Mouse (Mus musculus): ENCODE measurements around the gene Zfp341.
A peak's percentile ranks its signal among the peaks of the same experiment; 100 is the strongest.

Gene Zfp341

GRCm38 (mm10) chr2:154633876-154634644 is 21.0 kb downstream of the Zfp341 start:
- DNase-seq (ENCODE audit: low read depth, low spot score): no peak

GRCm38 (mm10) chr2:154635826-154636225 is 22.7 kb downstream of the Zfp341 start:
- peak; percentile 46 for DNase-seq (ENCODE audit: low read depth, low spot score)

- DNase-seq (ENCODE audit: low read depth, low spot score): no peak
Observed at GRCm38 (mm10) chr2:154638521-154638920, 25.4 kb downstream of the Zfp341 start.

GRCm38 (mm10) chr2:154639115-154639514 is 26.0 kb downstream of the Zfp341 start:
- no peak for DNase-seq (ENCODE audit: low read depth, low spot score)

- no peak for DNase-seq (ENCODE audit: low read depth, low spot score)
Observed at GRCm38 (mm10) chr2:154641176-154641575, 28.1 kb downstream of the Zfp341 start.

GRCm38 (mm10) chr2:154642005-154642459 is 28.9 kb downstream of the Zfp341 start:
- DNase-seq (ENCODE audit: low read depth, low spot score): no peak

- DNase-seq (ENCODE audit: low read depth, low spot score): no peak
Observed at GRCm38 (mm10) chr2:154642712-154643385, 29.8 kb downstream of the Zfp341 start.

- peak; percentile 43 for DNase-seq (ENCODE audit: low read depth, low spot score)
Observed at GRCm38 (mm10) chr2:154646634-154647033, 33.5 kb downstream of the Zfp341 start.

GRCm38 (mm10) chr2:154648086-154648485 is 35.0 kb downstream of the Zfp341 start:
- DNase-seq (ENCODE audit: low read depth, low spot score): peak; percentile 53

GRCm38 (mm10) chr2:154650404-154650803 is 37.3 kb downstream of the Zfp341 start:
- no peak for DNase-seq (ENCODE audit: low read depth, low spot score)

GRCm38 (mm10) chr2:154651363-154651762 is 38.3 kb downstream of the Zfp341 start, which contains the start of gene Chmp4b:
Gene Chmp4b (plus strand): TSS chr2:154651705.
- DNase-seq (ENCODE audit: low read depth, low spot score): no peak

GRCm38 (mm10) chr2:154654976-154655375 is 41.9 kb downstream of the Zfp341 start:
- no peak for DNase-seq (ENCODE audit: low read depth, low spot score)

GRCm38 (mm10) chr2:154655878-154656414 is 42.8 kb downstream of the Zfp341 start:
- DNase-seq (ENCODE audit: low read depth, low spot score): no peak

- peak; percentile 99 for DNase-seq (ENCODE audit: low read depth, low spot score)
Observed at GRCm38 (mm10) chr2:154656710-154657485, 43.8 kb downstream of the Zfp341 start.

GRCm38 (mm10) chr2:154657486-154658237 is 44.6 kb downstream of the Zfp341 start:
- peak; percentile 54 for DNase-seq (ENCODE audit: low read depth, low spot score)

- no peak for DNase-seq (ENCODE audit: low read depth, low spot score)
Observed at GRCm38 (mm10) chr2:154659070-154659469, 46.0 kb downstream of the Zfp341 start.

- DNase-seq (ENCODE audit: low read depth, low spot score): no peak
Observed at GRCm38 (mm10) chr2:154659531-154660074, 46.5 kb downstream of the Zfp341 start.

GRCm38 (mm10) chr2:154668680-154669079 is 55.6 kb downstream of the Zfp341 start:
- DNase-seq (ENCODE audit: low read depth, low spot score): no peak

- DNase-seq (ENCODE audit: low read depth, low spot score): peak; percentile 81
Observed at GRCm38 (mm10) chr2:154670106-154670505, 57.0 kb downstream of the Zfp341 start.

- DNase-seq (ENCODE audit: low read depth, low spot score): no peak
Observed at GRCm38 (mm10) chr2:154670741-154671140, 57.6 kb downstream of the Zfp341 start.

GRCm38 (mm10) chr2:154674008-154674407 is 60.9 kb downstream of the Zfp341 start:
- DNase-seq (ENCODE audit: low read depth, low spot score): no peak

Measured in brain, adult 2 months (tissue).